9 mouse cellular contexts compared by ENCODE assay signal in genomic region chr19:23006517-23007273, GRCm38 (mm10).
A peak's percentile ranks its signal among the peaks of the same experiment; 100 is the strongest.
DNase-seq lines count a peak whose midpoint lies in the region; ATAC-seq and TF ChIP-seq lines count a peak whose summit lies in the region.
"Had no signal": no experiment of that assay in that cellular context is flagged by ENCODE, and none has a peak within 500 bp of the region (broad histone marks: within the 10 kb centered on the region; RNA-seq: fewer than 3 reads in every experiment).

No protein-coding gene starts in this region.

- in situ Hi-C loops in ES-E14 (cut with MboI; ENCODE audit: low sequenced_read_pairs in 2 of 2, unreplicated experiment in 2 of 2) = no loop called here

- no peaks in the 10 kb centered on the region for H3K9me3 ChIP-seq in midbrain, embryonic 15.5 days
- no peaks in the 10 kb centered on the region for H3K9me3 ChIP-seq in midbrain, embryonic 10.5 days (replicated peaks)
- H3K9me3 ChIP-seq in ES-E14 (ENCODE audit: control insufficient read depth, insufficient read depth, low read depth, low read length) = no peaks in the 10 kb centered on the region
- no peaks in the 10 kb centered on the region for H3K9me3 ChIP-seq in forebrain, embryonic 16.5 days (ENCODE audit: control insufficient read depth, low read length)
- H3K9me3 ChIP-seq: embryonic facial prominence, embryonic 15.5 days had no signal

- no peak overlapping the region for H3K4me2 ChIP-seq in midbrain, embryonic 15.5 days
- H3K4me2 ChIP-seq in forebrain, embryonic 16.5 days (ENCODE audit: low read length) = no peak overlapping the region
- H3K4me2 ChIP-seq: embryonic facial prominence, embryonic 15.5 days had no signal

- no peak overlapping the region for H3K27ac ChIP-seq in midbrain, embryonic 15.5 days
- H3K27ac ChIP-seq in midbrain, embryonic 10.5 days (replicated peaks) = no peak overlapping the region
- no peak overlapping the region for H3K27ac ChIP-seq in ES-E14 (ENCODE audit: insufficient read depth, low read depth, low read length, poor library complexity, severe bottlenecking)
- no peak overlapping the region for H3K27ac ChIP-seq in forebrain, embryonic 16.5 days (ENCODE audit: low read length)
- H3K27ac ChIP-seq: embryonic facial prominence, embryonic 15.5 days had no signal

- no peak for DNase-seq in midbrain, embryonic 10.5 days (ENCODE audit: low spot score)
- DNase-seq in ES-E14 (ENCODE audit: low read depth, low spot score) = peak; percentile 19
- DNase-seq in adrenal gland, postnatal 25 days = peak; percentile 44
- DNase-seq in kidney, postnatal 14 days = peak; percentile 67
- peak; percentile 36 for DNase-seq in retina, postnatal 7 days (ENCODE audit: low read depth, low spot score)
- DNase-seq in T-cell, adult 2 months (ENCODE audit: low spot score) = no peak

- H3K9ac ChIP-seq in midbrain, embryonic 15.5 days = no peak overlapping the region
- no peak overlapping the region for H3K9ac ChIP-seq in ES-E14 (ENCODE audit: insufficient read depth, low read depth, low read length, poor library complexity, severe bottlenecking)
- no peak overlapping the region for H3K9ac ChIP-seq in forebrain, embryonic 16.5 days (replicated peaks; ENCODE audit: low read depth, low read length)
- H3K9ac ChIP-seq: embryonic facial prominence, embryonic 15.5 days had no signal

- H3K4me1 ChIP-seq in midbrain, embryonic 15.5 days = no peaks in the 10 kb centered on the region; the same call in 1 of the 2 replicates
- H3K4me1 ChIP-seq in midbrain, embryonic 10.5 days = no peaks in the 10 kb centered on the region
- no peaks in the 10 kb centered on the region for H3K4me1 ChIP-seq in ES-E14 (ENCODE audit: control insufficient read depth in 2 of 2, insufficient read depth in 2 of 2, low read length in 2 of 2, poor library complexity in 1 of 2)
- H3K4me1 ChIP-seq in forebrain, embryonic 16.5 days (replicated peaks; ENCODE audit: control insufficient read depth, insufficient read depth, low read length) = no peaks in the 10 kb centered on the region
- H3K4me1 ChIP-seq: embryonic facial prominence, embryonic 15.5 days had no signal

- WGBS in midbrain, embryonic 15.5 days = 66% methylated on average over 11 of the region's 11 CpGs
- WGBS in midbrain, embryonic 10.5 days = 81% methylated on average over 11 of the region's 11 CpGs
- 49% methylated on average over 11 of the region's 11 CpGs for WGBS in forebrain, embryonic 16.5 days

- no peaks in the 10 kb centered on the region for H3K36me3 ChIP-seq in midbrain, embryonic 15.5 days (replicated peaks)
- H3K36me3 ChIP-seq in midbrain, embryonic 10.5 days = no peaks in the 10 kb centered on the region
- no peaks in the 10 kb centered on the region for H3K36me3 ChIP-seq in ES-E14 (ENCODE audit: control insufficient read depth, insufficient read depth, low read length, poor library complexity, severe bottlenecking)
- H3K36me3 ChIP-seq in forebrain, embryonic 16.5 days (ENCODE audit: control insufficient read depth, insufficient read depth) = no peaks in the 10 kb centered on the region
- H3K36me3 ChIP-seq: embryonic facial prominence, embryonic 15.5 days had no signal

- 0 out of 2 replicates have a peak, but pooled peaks have one; percentile 45 for ATAC-seq in midbrain, embryonic 15.5 days (replicated peaks)
- peak; percentile 80 for ATAC-seq in forebrain, embryonic 16.5 days

- no peak overlapping the region for H3K4me3 ChIP-seq in midbrain, embryonic 15.5 days
- H3K4me3 ChIP-seq in midbrain, embryonic 10.5 days = no peak overlapping the region
- no peak overlapping the region for H3K4me3 ChIP-seq in ES-E14 (ENCODE audit: insufficient read depth in 1 of 2, low read depth in 1 of 2, low read length in 2 of 2, poor library complexity in 1 of 2, severe bottlenecking in 1 of 2)
- H3K4me3 ChIP-seq in forebrain, embryonic 16.5 days (replicated peaks; ENCODE audit: low read length) = no peak overlapping the region
- H3K4me3 ChIP-seq: embryonic facial prominence, embryonic 15.5 days had no signal

- H3K27me3 ChIP-seq in midbrain, embryonic 15.5 days (replicated peaks) = no peaks in the 10 kb centered on the region
- no peaks in the 10 kb centered on the region for H3K27me3 ChIP-seq in midbrain, embryonic 10.5 days (ENCODE audit: low read depth, poor library complexity, severe bottlenecking)
- H3K27me3 ChIP-seq in forebrain, embryonic 16.5 days (replicated peaks; ENCODE audit: control insufficient read depth, insufficient read depth, low read length) = no peaks in the 10 kb centered on the region
- H3K27me3 ChIP-seq: embryonic facial prominence, embryonic 15.5 days had no signal

TF ChIP-seq in ES-E14, 5 proteins besides CTCF, POLR2A, EP300 and RAD21:
- TF ChIP-seq ZNF384 (IDR thresholded peaks at IDR 0.05; ENCODE audit: low read depth, low read length) (no peak), ZC3H11A (IDR thresholded peaks at IDR 0.05; ENCODE audit: borderline replicate concordance, low read depth, low read length) (peak; percentile 9; the same call in 1 of the 2 replicates)

Comparison
In these comparisons a context has a peak if more than half of its experiments do, and no peak if none do; other contexts are left out.
1. DNase-seq: peak in ES-E14 (single experiment), adrenal gland, postnatal 25 days (single experiment), kidney, postnatal 14 days (single experiment) and retina, postnatal 7 days (single experiment); none in midbrain, embryonic 10.5 days (single experiment) and T-cell, adult 2 months (single experiment).